Mouse (Mus musculus) liver, embryonic 14.5 days (tissue): ENCODE results near the gene Klhl4.

Experiments
- CTCF ChIP-seq: IDR thresholded peaks from 2 replicates; pipeline ENCODE4 v1.5.1; 2016; ENCODE audit warnings: antibody characterized with exemption, low read depth, control low read depth
- EP300 ChIP-seq: IDR thresholded peaks from 2 replicates; pipeline ENCODE4 v1.6.1; 2016; ENCODE audit warnings: antibody characterized with exemption, low read depth

DNA sequence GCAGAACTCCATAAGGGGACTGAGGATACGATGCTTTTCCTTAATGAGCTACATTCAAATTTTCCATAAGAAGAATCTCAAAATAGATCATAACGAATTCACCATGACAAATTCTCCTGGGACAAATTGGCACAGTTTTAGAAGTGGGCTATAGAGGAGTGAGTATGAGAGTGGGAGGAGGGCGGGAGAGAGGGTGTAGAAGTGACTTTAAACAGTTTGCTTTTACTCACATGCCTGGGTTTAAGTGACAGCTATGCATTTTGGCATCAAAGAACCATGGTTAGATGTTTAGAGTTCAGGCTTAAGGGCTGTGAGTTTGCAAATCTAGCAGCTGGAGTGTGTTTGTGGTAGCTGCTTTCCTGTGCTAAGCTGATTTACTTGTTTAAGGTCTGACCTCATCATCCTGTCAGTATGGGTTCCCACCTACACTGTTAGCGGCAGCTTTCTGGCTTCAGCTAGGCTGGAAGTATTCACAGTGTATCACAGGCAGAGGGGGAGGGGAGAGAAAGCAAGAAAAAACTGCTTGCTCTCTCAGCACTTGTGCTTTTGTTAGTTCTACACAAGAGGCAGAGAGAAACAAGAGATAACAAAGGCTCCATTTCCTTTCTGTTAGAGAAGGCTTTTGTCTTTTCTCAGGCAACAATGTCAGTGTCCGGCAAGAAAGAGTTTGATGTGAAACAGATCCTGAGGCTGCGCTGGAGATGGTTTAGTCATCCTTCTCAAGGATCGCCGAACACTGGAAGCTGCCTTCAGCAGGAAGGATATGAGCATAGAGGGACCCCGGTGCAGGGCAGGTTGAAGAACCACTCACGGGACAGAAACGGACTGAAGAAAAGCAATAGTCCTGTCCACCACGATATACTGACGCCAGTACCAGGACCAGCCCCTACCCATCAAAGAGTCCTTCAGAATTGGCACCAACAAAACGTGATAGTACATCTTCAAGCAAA is at the start of gene Klhl4:
- TF ChIP-seq CTCF (no peak), EP300 (no peak)
